Mouse (Mus musculus) left cerebral cortex, adult 9 months (tissue): ENCODE measurements around the gene Fhl3.
"Not testable (repeated sequence)": the region's sequence is repeated elsewhere in the genome, so short reads cannot be mapped to it uniquely, and the experiment has no call there.

Source experiments
- DNase-seq, 2 experiments: peaks; one replicate each; pipeline ENCODE4 v3.0.0; 2022; ENCODE audit warnings: low spot score in 2 of 2

The Fhl3 gene

DNA sequence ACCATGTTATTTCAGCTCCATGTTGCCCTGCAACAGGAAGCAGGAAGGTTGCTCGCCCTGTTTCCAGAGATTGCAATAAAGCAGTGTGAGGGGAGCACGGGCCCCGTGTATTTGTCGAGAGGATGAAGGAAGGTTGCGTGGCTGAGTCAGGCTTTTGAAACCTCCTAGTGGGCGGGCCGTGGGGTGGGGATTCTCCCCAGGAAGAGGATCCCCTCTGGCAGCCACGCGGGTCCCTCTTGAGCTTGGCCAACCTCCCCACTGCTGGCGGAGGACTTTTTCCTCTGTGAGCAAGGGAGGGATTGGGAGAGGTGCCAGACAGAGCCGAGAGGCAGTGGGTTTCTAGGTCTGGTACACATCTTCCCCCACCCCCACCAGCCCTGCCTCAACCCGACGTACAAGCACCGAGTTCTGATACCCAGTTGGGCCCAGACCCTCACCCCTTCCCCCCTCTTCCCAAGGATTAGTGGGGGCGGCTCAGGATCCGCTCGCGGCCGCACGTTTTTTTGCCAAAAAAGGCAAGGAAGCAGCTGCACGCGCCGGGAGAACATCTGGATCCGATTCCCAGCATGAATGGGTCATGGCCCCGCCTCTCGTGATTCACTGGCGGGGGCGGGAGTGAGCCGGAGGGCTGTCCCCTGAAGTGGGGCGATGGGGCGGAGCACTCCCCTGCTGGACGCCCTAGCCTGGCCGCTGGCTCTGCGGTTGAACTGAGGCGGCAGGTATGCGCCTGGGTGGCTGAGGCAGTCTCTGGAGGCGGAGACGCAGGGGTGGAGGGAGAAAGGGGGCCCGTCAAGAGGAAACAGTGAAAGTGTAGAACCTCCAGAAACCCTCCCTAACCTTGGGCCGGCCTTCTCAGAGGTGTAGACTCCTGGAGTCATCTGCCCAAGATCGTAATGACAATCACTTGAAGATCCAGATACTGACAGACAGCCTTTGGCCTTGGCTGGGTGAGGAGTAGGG, 8.3 kb downstream of the Fhl3 start:
- DNase-seq, result peak in 1 of 2 experiments; percentile 69

DNA sequence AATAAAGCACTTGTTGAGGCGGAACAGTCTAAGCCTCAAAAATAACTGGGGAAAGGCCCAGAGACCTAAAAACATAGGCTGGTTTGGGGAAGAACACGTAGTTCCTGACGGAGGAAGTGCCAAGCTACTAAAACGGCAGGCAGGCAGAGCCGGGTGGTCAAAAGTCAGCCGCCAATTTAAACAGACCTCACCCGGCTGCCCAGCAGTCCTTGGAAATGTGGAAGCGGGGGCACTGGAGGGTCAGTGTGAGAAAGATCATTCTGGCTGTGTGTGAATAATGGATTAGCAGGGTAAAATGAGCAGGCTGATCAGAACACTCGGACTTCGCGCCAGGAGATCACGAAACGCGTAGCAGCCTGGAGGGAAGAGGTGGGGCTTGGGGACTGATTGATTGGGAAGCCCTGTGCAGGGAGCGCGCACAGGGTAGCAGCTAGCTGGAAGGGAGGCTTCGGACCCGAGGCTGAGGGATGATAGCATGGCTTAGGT, 9.5 kb downstream of the Fhl3 start:
- no peak for DNase-seq

DNA sequence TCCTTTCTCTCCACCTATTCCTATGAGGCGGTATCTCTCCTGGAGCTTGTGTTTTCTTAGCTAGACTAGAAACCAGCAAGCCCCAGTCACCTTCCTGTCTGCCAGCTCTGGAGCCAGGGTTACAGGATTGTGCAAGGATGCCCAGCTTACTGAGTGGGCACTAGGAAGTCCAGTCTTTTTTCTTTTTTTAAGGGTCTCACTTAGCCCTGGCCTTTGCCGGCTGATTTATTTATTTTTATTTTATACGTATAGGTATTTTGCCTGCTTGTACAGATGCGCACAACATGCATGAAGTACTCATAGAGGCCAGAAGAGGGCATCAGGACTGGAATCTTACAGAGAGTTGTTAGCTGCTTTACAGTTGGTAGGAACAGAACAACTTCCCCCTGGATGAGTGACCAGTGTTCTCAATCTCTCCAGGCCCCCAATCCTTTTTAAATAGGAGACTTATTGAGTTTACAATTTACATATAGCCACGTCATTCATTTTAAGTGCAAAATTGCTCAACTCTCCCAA, 10.3 kb downstream of the Fhl3 start:
- DNase-seq, result peak in 1 of 2 experiments; percentile 72

DNA sequence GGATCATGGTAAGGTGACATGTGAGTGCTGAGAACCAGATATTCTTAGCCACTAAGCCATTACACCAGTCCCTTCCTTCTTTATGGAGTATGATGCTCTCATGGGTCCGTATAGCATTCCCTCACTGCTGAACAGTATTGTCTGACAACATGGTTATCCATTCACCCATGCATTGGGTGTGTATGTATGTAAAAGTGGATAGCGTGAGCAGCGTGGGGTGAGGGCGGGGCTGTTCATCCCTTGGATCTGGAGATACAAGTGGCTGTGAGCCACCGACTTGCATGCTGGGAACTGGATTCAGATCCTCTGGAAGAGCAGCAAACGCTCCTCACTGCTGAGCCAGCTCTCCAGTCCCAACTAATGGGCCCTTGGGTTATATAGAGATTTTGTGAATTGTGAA, 12.1 kb downstream of the Fhl3 start:
- DNase-seq, result no peak

DNA sequence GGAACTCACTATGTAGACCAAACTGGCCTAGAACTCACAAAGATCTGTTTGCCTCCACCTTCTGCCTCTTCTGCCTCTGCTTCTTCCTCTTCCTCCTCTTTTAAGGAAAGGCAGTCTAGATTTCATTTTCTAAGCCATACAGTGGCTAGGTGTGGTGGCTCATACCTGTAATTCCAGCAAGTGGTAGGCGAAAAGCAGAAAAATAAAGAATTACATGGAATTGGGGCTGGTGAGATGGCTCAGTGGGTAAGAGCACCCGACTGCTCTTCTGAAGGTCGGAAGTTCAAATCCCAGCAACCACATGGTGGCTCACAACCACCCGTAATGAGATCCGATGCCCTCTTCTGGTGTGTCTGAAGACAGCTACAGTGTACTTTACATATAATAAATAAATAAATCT, 13.3 kb downstream of the Fhl3 start:
- DNase-seq, result not testable (repeated sequence)

DNA sequence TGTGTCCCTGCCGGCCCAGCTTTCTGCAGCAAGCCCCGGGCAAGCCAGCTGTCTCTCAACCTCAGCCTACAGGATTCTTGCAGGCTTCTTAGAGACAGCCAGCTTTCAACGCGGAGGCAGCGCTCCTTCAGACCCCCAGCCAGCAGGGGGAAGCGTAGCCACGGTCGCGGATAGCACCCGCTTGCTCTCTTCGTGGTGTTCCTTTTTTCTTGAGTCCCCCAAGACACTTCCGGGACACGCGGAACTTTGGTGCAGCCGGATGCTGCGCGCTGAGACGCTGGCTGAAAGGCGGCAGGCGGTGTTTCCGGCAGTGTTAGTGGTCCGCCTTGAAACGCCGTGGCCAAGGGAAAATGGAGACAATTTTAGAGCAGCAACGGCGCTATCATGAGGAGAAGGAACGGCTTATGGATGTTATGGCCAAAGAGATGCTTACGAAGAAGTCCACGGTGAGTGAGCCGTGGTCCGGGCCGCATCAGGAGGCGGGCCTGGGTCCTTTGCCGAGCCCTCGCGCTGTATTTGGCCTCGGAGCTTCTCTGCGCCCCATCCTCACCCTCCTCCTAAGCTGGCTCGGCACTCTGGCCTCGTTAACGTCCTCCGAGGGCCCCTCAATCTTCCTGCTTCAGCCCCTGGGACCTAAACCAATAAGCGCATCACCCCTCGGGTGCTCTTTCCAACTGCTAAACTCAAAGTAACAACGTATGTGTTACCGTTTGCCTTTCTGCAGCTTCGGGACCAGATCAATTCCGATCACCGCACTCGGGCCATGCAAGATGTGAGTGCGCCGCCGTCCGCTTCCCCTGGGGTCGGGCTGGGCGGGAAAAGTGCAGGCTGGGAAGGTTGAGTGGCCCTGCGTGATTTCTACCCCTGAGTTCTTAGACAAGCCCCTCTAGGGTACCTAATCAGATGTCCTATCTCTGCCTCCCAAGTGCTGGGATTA, 14.3 kb downstream of the Fhl3 start, which contains the start of gene Sf3a3:
Gene Sf3a3, plus strand, starts transcription at position 232 of the 937 bp plus-strand sequence.
- peak; percentile 86 to 97 for DNase-seq

DNA sequence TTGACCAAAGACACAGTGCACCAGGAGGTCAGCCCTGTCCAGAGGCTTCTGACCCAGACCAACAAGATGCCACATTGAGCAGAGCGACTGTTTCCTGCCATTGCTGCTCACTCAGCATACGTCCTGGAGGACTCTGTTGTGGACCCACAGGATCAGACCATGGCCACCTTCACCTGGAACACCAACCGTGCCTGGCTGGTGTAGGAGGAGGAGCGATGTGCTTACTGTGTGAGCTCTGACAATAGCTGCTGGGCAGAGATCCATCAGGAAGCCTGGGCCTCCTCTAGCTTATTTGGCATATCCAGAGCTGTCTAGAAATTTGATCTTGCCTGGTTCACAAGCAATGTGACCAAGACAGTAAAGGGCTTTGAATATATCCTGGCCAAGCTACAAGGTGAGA, 18.6 kb downstream of the Fhl3 start:
- no peak for DNase-seq

DNA sequence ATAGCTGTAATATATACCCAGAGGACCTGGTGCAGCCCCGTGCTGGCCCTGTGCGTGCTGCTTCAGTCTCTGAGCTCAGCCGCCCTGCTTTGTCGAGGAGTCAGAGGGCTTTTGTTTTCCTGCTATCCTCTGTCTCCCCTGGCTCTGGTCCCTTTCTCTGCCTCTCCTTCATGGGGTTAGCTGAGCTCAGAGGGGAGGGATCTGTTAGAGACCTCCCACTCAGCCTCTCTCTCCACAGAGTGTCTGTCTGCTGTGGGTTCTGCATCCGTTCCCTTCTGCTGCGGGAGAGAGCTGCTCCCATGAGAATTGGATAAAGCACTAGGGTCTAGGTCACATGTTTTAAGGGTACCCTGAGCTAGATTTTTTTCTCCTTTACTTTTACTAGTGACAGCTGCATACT, 25.6 kb downstream of the Fhl3 start:
- no peak for DNase-seq

DNA sequence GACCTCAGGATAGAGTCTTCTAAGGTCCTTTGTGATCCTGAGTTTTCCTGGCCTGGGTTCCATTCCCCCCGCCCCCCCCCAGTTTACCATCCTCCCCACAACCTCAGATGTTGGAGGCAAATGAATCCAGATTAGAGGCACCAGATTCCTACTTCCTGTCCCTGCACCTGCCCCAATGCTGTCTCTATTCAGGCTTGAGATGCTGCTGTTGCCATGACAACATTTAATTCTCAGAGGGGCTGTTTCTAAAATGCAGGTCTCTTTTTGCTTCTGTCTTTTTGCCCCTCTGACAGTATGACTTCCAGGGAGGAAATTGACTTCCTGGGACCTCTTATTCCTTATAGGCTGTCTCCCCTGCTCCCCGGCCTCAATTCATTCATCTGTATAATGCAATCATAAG, 36.5 kb downstream of the Fhl3 start:
- DNase-seq, result no peak

DNA sequence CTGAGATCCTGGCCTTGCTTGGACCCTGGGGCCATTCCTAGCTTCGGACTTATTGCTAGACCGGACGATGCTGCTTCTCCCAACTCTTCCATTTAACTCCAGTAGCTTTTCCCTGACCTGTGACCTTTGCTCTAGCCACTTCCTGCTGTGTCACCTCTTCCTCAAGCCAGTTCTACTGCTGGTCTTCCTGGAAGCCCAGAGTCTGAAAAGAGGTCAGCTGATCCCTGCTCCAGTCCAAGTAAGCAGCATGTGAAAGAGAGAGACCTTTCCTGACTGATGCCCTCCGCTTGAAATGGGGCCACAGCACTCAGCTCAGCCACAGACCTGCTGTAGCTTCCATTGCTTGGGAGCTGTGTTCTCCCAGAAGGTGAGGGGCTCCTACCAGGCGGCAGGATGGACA, 37.0 kb downstream of the Fhl3 start:
- DNase-seq, result no peak

DNA sequence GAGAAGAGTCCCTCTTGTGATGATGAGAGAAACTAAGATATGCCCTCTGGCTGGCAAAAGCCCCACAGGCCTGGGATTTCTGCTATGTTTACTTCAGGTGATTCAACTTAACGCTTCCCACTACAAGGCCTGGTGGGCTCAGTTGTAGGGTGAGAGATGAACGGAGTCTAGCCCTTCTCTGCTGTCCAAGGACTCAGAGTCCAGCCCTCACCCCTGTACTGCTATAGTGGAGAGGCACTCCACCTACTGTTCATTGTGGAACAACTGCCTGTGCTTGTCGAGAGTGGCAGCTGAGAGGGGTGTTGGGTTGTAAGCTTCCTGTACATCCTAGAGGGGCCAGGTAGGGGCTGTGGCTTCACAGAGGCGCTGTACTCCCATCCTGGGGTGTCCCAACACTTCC, 37.5 kb downstream of the Fhl3 start:
- no peak for DNase-seq

DNA sequence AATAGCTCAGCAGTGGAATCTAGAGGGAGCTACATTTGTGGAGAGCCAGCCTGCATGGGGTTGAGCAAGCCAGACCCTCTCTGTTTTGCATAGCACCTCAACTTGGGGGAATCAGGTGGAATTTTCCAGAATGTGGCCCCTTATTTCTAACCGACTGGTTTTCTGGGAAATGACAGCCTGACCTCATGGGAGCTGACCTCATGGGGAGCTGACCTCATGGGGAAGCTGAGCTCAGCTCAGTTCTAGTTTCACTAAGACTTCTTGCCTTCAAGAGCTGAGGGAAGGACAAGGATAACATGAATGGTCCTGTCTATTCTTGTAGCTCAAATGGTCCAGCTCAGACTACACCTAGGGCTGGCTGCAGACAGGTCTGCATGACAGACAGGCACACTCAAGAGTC, 38.3 kb downstream of the Fhl3 start:
- no peak for DNase-seq

DNA sequence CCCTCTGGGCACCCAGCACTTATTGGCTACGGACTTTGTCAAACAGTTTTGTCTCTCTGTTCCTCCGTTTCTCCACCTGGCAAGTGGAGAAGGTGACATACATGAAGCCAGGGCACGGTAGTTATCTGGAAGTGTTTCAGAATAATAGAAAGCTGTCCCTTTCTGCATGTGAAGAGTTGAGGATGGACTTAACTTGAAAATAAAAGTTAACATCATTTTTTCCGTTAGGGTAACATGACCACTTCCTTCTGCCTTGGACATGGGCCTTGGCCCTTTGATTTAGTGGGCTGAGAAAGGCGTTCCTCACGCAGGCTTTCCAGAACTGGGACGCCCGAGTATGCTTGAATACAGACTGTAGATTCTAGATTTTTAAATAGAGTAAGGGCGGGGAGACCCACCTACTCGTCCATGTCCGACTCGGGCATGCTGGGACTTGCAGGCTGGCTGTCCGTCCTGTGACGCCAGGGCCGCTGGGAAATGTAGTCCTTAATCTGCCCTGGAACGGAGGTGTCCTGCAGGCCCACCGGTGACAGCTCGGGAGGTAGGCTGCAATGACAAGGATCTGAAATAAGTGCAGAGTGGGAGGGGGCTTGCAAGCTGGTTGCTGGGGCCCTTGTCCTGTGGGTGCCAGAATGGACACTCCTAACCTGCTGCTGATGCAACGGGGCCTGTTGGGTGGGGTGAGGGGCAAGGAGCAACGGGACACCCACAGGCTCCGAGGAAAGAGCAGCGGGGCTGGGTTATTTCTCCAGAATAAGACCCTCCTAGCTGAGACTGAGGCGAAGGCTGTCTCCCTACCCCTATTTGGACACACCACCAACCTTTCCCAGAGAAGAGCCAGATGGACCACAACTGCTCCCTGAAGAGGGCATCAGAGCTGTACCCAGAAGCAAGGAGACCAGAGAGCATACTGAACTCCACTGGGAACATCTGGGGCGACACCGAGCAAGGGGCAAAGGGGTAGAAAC, 41.2 kb downstream of the Fhl3 start, which contains the start of gene Inpp5b:
Gene Inpp5b, plus strand, starts transcription at position 475 of the 968 bp plus-strand sequence.
- DNase-seq, result peak; percentile 52 to 81

DNA sequence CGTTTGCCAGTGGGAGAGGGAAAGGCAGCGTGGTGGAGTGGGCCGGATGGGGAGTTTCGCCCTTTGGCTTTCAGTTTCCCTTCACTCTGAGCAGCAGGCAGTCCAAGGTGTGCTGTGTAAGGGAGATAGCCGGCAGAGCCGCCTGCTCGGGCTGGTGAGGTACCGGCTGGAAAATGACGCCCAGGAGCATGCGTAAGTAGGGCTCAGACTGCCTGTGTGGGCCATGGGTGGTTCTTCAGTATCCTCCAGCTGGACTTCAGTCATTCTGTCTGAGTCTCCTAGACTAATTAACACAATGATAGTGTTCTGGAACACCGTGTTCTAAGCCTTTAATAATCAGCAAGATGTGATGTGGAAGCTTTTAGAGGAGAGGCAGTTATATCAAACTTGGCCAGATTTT, 42.3 kb downstream of the Fhl3 start:
- no peak for DNase-seq

DNA sequence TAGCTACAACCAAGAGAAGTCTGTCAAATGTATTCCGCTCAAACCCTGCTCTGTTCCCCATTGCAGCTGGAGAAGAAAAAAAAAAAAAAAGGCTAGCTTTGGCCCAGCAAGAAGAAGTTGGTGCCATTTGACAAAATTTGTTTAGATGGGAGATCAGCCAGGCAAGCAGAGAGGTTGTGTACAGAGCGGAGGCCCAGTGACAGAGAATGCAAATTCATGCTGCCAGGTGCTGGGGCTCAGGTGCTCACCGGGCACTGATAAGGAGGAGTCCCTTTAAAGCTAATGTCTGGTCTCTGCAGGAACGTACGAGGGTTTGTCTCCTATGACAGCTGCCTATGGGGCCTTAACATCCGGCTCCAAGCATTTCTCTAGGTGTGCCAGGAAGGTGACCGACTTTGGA, 46.1 kb downstream of the Fhl3 start:
- DNase-seq, result no peak

DNA sequence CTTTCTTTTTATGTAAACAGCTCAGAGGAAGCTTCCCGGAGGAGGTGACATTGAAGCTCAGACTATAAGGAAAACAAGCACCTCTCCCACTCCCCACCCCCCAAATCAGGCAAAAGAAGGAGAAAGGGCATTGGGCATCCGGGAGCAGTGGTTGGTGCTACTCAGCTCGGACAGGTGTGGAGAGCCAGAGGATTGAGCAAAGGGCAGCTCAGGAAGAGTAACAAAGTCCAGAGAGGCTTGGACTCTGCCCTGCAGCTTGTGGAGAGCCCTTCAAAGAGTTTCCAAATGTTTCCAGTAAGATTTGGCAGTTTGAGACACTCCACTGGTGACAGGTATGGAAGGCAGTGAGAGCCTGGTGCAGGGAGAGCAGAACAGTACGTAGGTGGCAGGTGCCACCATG, 47.4 kb downstream of the Fhl3 start:
- no peak for DNase-seq

DNA sequence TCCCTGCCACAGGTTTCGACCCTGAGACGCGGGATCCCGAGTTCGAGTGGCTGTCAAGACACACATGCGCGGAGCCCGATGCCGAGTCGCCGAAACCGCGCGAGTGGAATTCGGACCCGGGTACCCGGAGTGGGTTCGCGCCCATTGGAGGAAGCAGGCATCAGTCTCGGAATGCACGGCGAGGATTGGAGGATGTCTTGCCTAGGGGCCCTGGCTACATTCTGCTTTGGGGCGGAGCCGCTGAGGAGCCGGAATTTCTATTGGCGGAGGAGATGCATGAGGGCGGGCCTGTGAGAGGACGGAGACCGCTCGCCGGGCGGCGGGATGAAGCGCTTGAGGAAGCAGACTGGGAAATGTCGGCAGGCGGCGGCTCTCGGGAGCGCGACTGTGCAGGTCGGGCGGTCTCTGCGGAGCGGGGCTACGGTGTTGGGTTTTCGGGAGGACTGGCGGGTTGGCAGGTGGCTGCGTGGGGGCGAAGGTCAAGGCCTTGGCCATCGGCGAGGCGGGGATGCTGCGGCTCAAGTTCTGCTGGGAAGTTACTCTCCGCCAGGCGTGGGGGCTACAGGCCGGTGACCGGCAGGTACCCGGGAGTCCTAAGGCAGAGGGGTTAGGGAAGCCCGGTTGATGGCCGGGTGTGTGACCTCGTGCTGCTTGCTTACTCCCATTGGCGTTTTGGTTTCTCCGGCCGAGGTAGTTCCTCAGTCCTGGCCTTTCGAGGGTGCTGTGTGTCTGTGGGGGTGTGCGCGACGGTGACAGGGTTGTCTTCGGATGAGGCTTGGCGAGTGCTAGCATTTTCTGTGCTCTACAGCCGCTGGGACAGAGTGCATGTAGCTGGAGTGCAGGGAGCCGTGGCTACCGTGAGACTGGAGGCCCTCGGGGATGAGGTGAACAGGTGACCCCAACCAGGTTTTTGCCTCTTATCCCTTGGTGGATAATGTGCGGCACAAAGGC, 51.1 kb downstream of the Fhl3 start:
- DNase-seq, result peak; percentile 94 to 99

DNA sequence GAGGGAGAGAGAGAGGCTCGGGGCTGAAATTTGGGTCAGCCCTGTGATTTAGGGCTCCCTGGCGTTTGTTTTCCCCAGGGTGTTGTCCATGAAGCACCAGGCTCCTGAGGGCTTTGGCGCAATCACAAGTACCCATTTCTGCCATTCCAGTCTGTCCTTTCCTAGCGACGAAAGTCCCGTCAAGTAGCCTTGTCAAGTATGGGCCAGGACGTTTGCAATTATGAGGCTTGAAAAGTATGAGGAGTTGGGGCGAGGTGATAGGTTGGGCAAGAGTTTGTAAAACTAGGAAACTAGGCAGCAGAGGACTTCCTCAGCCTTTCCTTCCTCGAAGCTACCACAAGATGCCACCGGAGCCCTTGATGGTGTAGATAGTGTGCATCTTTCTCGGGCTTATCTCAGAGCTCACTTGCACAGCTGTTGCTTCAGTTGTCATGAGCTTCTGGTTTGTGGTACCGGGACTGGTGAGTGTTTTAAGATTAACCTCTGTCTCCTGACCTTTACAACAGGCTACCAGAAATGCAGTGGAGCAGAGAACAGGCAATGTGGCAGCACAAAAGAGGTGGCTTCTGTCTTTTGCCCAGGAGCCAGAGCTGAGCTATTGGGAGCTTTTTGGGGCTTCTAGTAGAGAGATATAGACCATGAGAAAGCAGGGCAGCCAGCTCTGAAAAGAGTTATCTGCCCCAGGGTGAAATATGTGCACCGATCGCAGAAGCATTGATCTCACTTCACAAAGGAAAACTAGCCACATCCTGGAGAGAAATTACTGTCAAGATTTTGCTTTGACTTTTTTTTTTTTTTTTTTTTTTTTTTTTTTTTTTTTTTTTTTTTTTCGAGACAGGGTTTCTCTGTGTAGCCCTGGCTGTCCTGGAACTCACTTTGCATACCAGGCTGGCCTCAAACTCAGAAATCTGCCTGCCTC, 52.0 kb downstream of the Fhl3 start:
- no peak for DNase-seq

DNA sequence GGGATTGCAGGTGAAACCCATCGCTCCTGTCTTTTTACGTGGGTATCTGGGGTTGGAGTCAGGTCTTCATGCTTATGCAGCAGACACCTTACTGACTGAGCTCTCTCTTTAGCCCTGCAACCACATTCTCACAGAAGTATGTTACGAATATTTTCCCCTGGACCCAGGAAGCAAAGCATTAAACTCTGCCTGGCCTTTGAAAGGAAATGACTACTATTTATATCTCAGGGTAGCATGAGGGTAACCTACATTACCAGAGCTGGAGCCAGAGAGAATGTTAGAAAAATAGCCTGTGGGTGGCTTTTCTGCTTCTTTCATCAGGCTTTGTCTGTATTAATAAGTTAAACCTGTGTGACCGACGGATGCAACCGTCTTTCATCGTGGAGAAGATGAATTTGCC, 55.0 kb downstream of the Fhl3 start:
- DNase-seq, result no peak
